ENCODE assay signal across 28 mouse cellular contexts in genomic region chr2:118303456-118303855, GRCm38 (mm10). TPM values are rescaled to one million over a fixed set of nuclear protein-coding genes. Genes with fewer than 3 reads are reported as not detected.
DNase-seq lines count a peak whose midpoint lies in the region; ATAC-seq and TF ChIP-seq lines count a peak whose summit lies in the region.
"Had no signal": no experiment of that assay in that cellular context is flagged by ENCODE, and none has a peak within 500 bp of the region (broad histone marks: within the 10 kb centered on the region; RNA-seq: fewer than 3 reads in every experiment).

No protein-coding gene starts in this region.

- DNase-seq in midbrain, embryonic 10.5 days (ENCODE audit: low spot score): no peak
- DNase-seq in midbrain, embryonic 14.5 days: no peak
- DNase-seq in gastrocnemius, postnatal 25 days: no peak
- DNase-seq in lung, postnatal 14 days: no peak
- DNase-seq: cerebellum, adult 11-12 months; cerebellum, adult 8-10 months; cerebellum, postnatal 10 days; cerebellum, postnatal 36 days; embryo, embryonic 11 days; gastrocnemius, postnatal 10 days; heart, adult 18-20 months; heart, postnatal 14 days; heart, postnatal 4 days had no signal

- 89% methylated on average over 4 of the region's 4 CpGs for whole genome bisulfite sequencing in midbrain, embryonic 10.5 days
- 89% methylated on average over 4 of the region's 4 CpGs for WGBS in midbrain, embryonic 14.5 days

- H3K4me2 ChIP-seq in midbrain, embryonic 14.5 days (ENCODE audit: low read length): no peak overlapping the region
- H3K4me2 ChIP-seq: embryonic facial prominence, embryonic 13.5 days; forebrain, embryonic 12.5 days; forebrain, embryonic 15.5 days; heart, embryonic 13.5 days; hindbrain, embryonic 14.5 days had no signal

- H3K4me3 ChIP-seq in midbrain, embryonic 10.5 days: no peak overlapping the region
- no peak overlapping the region for H3K4me3 ChIP-seq in midbrain, embryonic 14.5 days (replicated peaks; ENCODE audit: low read depth, low read length)
- no peak overlapping the region for H3K4me3 ChIP-seq in bone marrow macrophage, adult 2 months (ENCODE audit: insufficient read depth, low read length)
- H3K4me3 ChIP-seq: embryonic facial prominence, embryonic 10.5 days; embryonic facial prominence, embryonic 13.5 days; erythroblast, embryonic 14.5 days; forebrain, embryonic 12.5 days; forebrain, embryonic 15.5 days; heart, embryonic 10.5 days; heart, embryonic 13.5 days had no signal

- H3K27ac ChIP-seq in midbrain, embryonic 10.5 days (replicated peaks): 0 out of 2 replicates have a peak overlapping the region, but pooled peaks have one; percentile 25
- H3K27ac ChIP-seq in midbrain, embryonic 14.5 days (replicated peaks; ENCODE audit: low read depth, low read length): no peak overlapping the region
- peak overlapping the region; percentile 47 for H3K27ac ChIP-seq in bone marrow macrophage, adult 2 months (ENCODE audit: insufficient read depth, low read depth, low read length)
- H3K27ac ChIP-seq: embryonic facial prominence, embryonic 10.5 days; embryonic facial prominence, embryonic 13.5 days; forebrain, embryonic 12.5 days; forebrain, embryonic 15.5 days; heart, embryonic 10.5 days; heart, embryonic 13.5 days; hindbrain, embryonic 14.5 days; hindbrain, postnatal 0 days had no signal

- no peaks in the 10 kb centered on the region for H3K4me1 ChIP-seq in midbrain, embryonic 10.5 days
- no peaks in the 10 kb centered on the region for H3K4me1 ChIP-seq in midbrain, embryonic 14.5 days (ENCODE audit: control insufficient read depth, insufficient read depth, low read length)
- peaks cover 39% of the 10 kb centered on the region for H3K4me1 ChIP-seq in bone marrow macrophage, adult 2 months (ENCODE audit: control insufficient read depth, insufficient read depth, low read length)
- H3K4me1 ChIP-seq: embryonic facial prominence, embryonic 10.5 days; embryonic facial prominence, embryonic 13.5 days; forebrain, embryonic 12.5 days; forebrain, embryonic 15.5 days; heart, embryonic 10.5 days; heart, embryonic 13.5 days had no signal

- no peak for TF ChIP-seq POLR2A in bone marrow macrophage, adult 2 months (IDR thresholded peaks at IDR 0.05; ENCODE audit: borderline replicate concordance, low read depth, low read length)

- no peaks in the 10 kb centered on the region for H3K36me3 ChIP-seq in midbrain, embryonic 10.5 days
- no peaks in the 10 kb centered on the region for H3K36me3 ChIP-seq in midbrain, embryonic 14.5 days (ENCODE audit: control insufficient read depth, insufficient read depth, low read length)
- H3K36me3 ChIP-seq: embryonic facial prominence, embryonic 10.5 days; embryonic facial prominence, embryonic 13.5 days; forebrain, embryonic 12.5 days; forebrain, embryonic 15.5 days; heart, embryonic 10.5 days; heart, embryonic 13.5 days had no signal

- no peaks in the 10 kb centered on the region for H3K27me3 ChIP-seq in midbrain, embryonic 10.5 days (ENCODE audit: low read depth, poor library complexity, severe bottlenecking)
- no peaks in the 10 kb centered on the region for H3K27me3 ChIP-seq in midbrain, embryonic 14.5 days (ENCODE audit: control insufficient read depth, insufficient read depth, low read length)
- H3K27me3 ChIP-seq: embryonic facial prominence, embryonic 13.5 days; forebrain, embryonic 12.5 days; forebrain, embryonic 15.5 days had no signal

- H3K9me3 ChIP-seq in midbrain, embryonic 10.5 days (replicated peaks): no peaks in the 10 kb centered on the region
- H3K9me3 ChIP-seq in midbrain, embryonic 14.5 days (ENCODE audit: control insufficient read depth, low read length): no peaks in the 10 kb centered on the region
- H3K9me3 ChIP-seq: embryonic facial prominence, embryonic 10.5 days; embryonic facial prominence, embryonic 13.5 days; forebrain, embryonic 12.5 days; forebrain, embryonic 15.5 days; heart, embryonic 10.5 days; heart, embryonic 13.5 days had no signal

- TF ChIP-seq CTCF in bone marrow macrophage, adult 2 months (IDR thresholded peaks at IDR 0.05; ENCODE audit: low read depth, low read length): no peak

- H3K9ac ChIP-seq in midbrain, embryonic 14.5 days (replicated peaks; ENCODE audit: low read length): no peak overlapping the region
- H3K9ac ChIP-seq: embryonic facial prominence, embryonic 13.5 days; forebrain, embryonic 12.5 days; forebrain, embryonic 15.5 days; heart, embryonic 13.5 days; hindbrain, embryonic 14.5 days had no signal

- ATAC-seq in midbrain, embryonic 14.5 days (ENCODE audit: low FRiP score, low TSS enrichment): no peak
- ATAC-seq in monocyte, adult 5-6 weeks (replicated peaks; ENCODE audit: insufficient number of reproducible peaks, low FRiP score, low TSS enrichment, poor library complexity, severe bottlenecking): peak; percentile 28; the same call in 1 of the 2 replicates
- ATAC-seq: activated CD4-positive, CD25-positive, alpha-beta regulatory T cell, adult 4 months; forebrain, embryonic 15.5 days; hindbrain, postnatal 0 days; inflammation-experienced regulatory T-cells, adult 6 months had no signal

RNA-seq across cellular contexts. Expression of gene Fsip1, which starts 46.7 kb away (rescaled TPM):
- polyA plus RNA-seq in midbrain, embryonic 10.5 days (2016; fragmentation: Nextera tagmentation; extraction: Ambion mirVana): 2.1 and 3.0 TPM in 2 replicates
- 3.2 and 3.5 TPM in 2 replicates for polyA plus RNA-seq in midbrain, embryonic 14.5 days (2014; fragmentation: Nextera tagmentation; extraction: Ambion mirVana)
- 0.58 and 1.1 TPM in 2 replicates for polyA plus RNA-seq in bone marrow macrophage, adult 2 months (2012; ENCODE audit: insufficient read depth, insufficient read length, missing spikeins)
- total RNA-seq in monocyte, adult 5-6 weeks (2017): 0.49 to 2.0 TPM in 2 of 3 replicates, not detected in the other
- total RNA-seq in gastrocnemius, postnatal 25 days (2021): not detected
- total RNA-seq: gastrocnemius, postnatal 10 days; gastrocnemius, postnatal 4 days; heart, adult 18-20 months had no signal
- polyA plus RNA-seq: activated CD4-positive, CD25-positive, alpha-beta regulatory T cell, adult 4 months; adrenal gland, adult 2 months; erythroblast, embryonic 14.5 days; heart, embryonic 13.5 days; inflammation-experienced regulatory T-cells, adult 6 months had no signal
